Comparison of ENCODE assay signal across 14 mouse cellular contexts in the genomic region with DNA sequence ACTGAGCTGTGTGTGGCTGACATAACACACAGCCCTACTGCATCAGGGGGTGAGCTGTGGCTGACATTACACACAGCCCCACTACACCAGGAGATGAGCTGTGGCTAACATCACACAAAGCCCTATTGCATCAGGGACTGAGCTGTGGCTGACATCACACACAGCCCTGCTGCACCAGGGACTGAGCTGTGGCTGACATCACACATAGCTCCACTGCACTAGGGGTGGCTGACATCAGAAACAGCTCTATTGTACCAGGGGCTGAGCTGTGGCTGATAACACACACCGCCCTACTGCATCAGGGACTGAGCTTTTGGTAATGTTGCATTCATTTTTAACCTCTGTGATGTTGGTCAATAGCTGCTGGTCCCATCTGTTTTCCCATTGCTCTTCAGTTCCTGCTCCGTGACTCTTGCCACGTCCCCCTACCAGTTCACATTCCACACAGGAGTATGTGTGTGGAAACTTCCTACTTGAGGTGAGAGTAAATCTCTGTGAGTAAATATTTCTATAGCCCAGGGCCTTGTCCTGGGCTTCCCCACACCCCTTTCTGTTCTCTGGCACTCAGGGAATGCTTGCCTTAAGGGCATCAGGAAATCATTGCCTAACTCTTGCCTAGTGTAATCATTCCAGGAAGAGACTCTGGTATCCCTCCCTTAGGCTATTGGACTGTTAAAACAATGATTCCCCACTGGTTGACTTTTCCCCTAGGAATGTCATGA. TPM values are rescaled to one million over a fixed set of nuclear protein-coding genes. Genes with fewer than 3 reads are reported as not detected.
DNase-seq lines count a peak whose midpoint lies in the region; ATAC-seq lines count a peak whose summit lies in the region.
"Had no signal": no experiment of that assay in that cellular context is flagged by ENCODE, and none has a peak within 500 bp of the region (broad histone marks: within the 10 kb centered on the region; RNA-seq: fewer than 3 reads in every experiment).

No protein-coding gene starts in this region.

- 0 out of 2 replicates have a peak overlapping the region, but pooled peaks have one; percentile 2 for H3K27ac ChIP-seq in heart, embryonic 12.5 days (ENCODE audit: poor library complexity, severe bottlenecking)
- H3K27ac ChIP-seq: heart, embryonic 15.5 days; limb, embryonic 15.5 days had no signal

- WGBS in heart, embryonic 12.5 days, result 42% methylated on average over 3 of the region's 3 CpGs

- no peaks in the 10 kb centered on the region for H3K36me3 ChIP-seq in heart, embryonic 12.5 days
- H3K36me3 ChIP-seq: heart, embryonic 15.5 days; limb, embryonic 15.5 days had no signal

- H3K4me3 ChIP-seq in heart, embryonic 12.5 days, result no peak overlapping the region
- H3K4me3 ChIP-seq: heart, embryonic 15.5 days; limb, embryonic 15.5 days had no signal

- DNase-seq in heart, postnatal 25 days (ENCODE audit: low spot score), result no peak
- peak; percentile 54 to 68 for DNase-seq in lung, adult 18-20 months
- no peak for DNase-seq in lung, postnatal 14 days
- DNase-seq in lung, postnatal 4 days, result peak; percentile 21 to 41
- no peak for DNase-seq in gastrocnemius, postnatal 14 days
- DNase-seq: cerebellum, postnatal 10 days; forebrain, postnatal 0 days; right cerebral cortex, postnatal 4 days had no signal

- intact Hi-C loops in heart, postnatal 25 days (cut with DNase I), result no loop called here
- intact Hi-C loops in gastrocnemius, postnatal 14 days (cut with DNase I; ENCODE audit: low total_unique reads), result no loop called here

- ATAC-seq in heart, embryonic 12.5 days (ENCODE audit: insufficient number of reproducible peaks, low FRiP score), result peak; percentile 58
- ATAC-seq in granulocyte monocyte progenitor cell, adult 5-6 weeks (replicated peaks; ENCODE audit: poor library complexity, severe bottlenecking), result peak; percentile 22; the same call in 1 of the 2 replicates
- ATAC-seq in monocyte, adult 5-6 weeks (replicated peaks; ENCODE audit: insufficient number of reproducible peaks, low FRiP score, low TSS enrichment, poor library complexity, severe bottlenecking), result no peak
- ATAC-seq: forebrain, postnatal 0 days had no signal

- no peaks in the 10 kb centered on the region for H3K9me3 ChIP-seq in heart, embryonic 12.5 days (replicated peaks)
- H3K9me3 ChIP-seq: heart, embryonic 15.5 days; limb, embryonic 15.5 days had no signal

- H3K4me2 ChIP-seq in heart, embryonic 12.5 days, result no peak overlapping the region
- H3K4me2 ChIP-seq: heart, embryonic 15.5 days; limb, embryonic 15.5 days had no signal

- H3K27me3 ChIP-seq in heart, embryonic 12.5 days (replicated peaks), result no peaks in the 10 kb centered on the region
- H3K27me3 ChIP-seq: heart, embryonic 15.5 days; limb, embryonic 15.5 days had no signal

- no peak overlapping the region; the same call in 1 of the 2 replicates for H3K9ac ChIP-seq in heart, embryonic 12.5 days
- H3K9ac ChIP-seq: forebrain, postnatal 0 days; heart, embryonic 15.5 days; limb, embryonic 15.5 days had no signal

- peaks cover 24% of the 10 kb centered on the region for H3K4me1 ChIP-seq in heart, embryonic 12.5 days (replicated peaks)
- H3K4me1 ChIP-seq: heart, embryonic 15.5 days had no signal

RNA-seq across cellular contexts. Expression of gene Olfr9, which starts 8.4 kb away (rescaled TPM):
- not detected in 2 replicates for polyA plus RNA-seq in heart, embryonic 12.5 days (2016; fragmentation: Nextera tagmentation; extraction: Ambion mirVana)
- not detected for total RNA-seq in heart, postnatal 25 days (2021)
- not detected in 2 replicates for total RNA-seq in granulocyte monocyte progenitor cell, adult 5-6 weeks (2014; fragmentation: Nextera tagmentation)
- total RNA-seq in granulocyte monocyte progenitor cell, adult 5-6 weeks (2017), result not detected in 2 replicates
- total RNA-seq in gastrocnemius, postnatal 14 days (2021), result not detected
- total RNA-seq in monocyte, adult 5-6 weeks (2017), result not detected in 3 replicates
- total RNA-seq: forebrain, postnatal 0 days had no signal
- polyA plus RNA-seq: brain, embryonic 14.5 days; forebrain, postnatal 0 days; heart, embryonic 15.5 days; limb, embryonic 15.5 days had no signal

RNA-seq across cellular contexts. Expression of gene Mettl7b, which starts 20.0 kb away (rescaled TPM):
- polyA plus RNA-seq in heart, embryonic 12.5 days (2016; fragmentation: Nextera tagmentation; extraction: Ambion mirVana), result 0.15 TPM in 1 of 2 replicates, not detected in the other
- total RNA-seq in heart, postnatal 25 days (2021), result not detected
- not detected in 2 replicates for total RNA-seq in granulocyte monocyte progenitor cell, adult 5-6 weeks (2014; fragmentation: Nextera tagmentation)
- total RNA-seq in granulocyte monocyte progenitor cell, adult 5-6 weeks (2017), result not detected in 2 replicates
- under 1 TPM in 1 of 2 experiments, not detected in 1; 0.16 TPM for total RNA-seq in gastrocnemius, postnatal 14 days (2021)
- total RNA-seq in monocyte, adult 5-6 weeks (2017), result not detected in 3 replicates
- total RNA-seq: forebrain, postnatal 0 days had no signal
- polyA plus RNA-seq: forebrain, postnatal 0 days; heart, embryonic 15.5 days had no signal

RNA-seq across cellular contexts. Expression of gene Olfr763, which starts 29.8 kb away (rescaled TPM):
- not detected in 2 replicates for polyA plus RNA-seq in heart, embryonic 12.5 days (2016; fragmentation: Nextera tagmentation; extraction: Ambion mirVana)
- not detected for total RNA-seq in heart, postnatal 25 days (2021)
- total RNA-seq in granulocyte monocyte progenitor cell, adult 5-6 weeks (2014; fragmentation: Nextera tagmentation), result not detected in 2 replicates
- not detected in 2 replicates for total RNA-seq in granulocyte monocyte progenitor cell, adult 5-6 weeks (2017)
- not detected for total RNA-seq in gastrocnemius, postnatal 14 days (2021)
- total RNA-seq in monocyte, adult 5-6 weeks (2017), result not detected in 3 replicates
- total RNA-seq: forebrain, postnatal 0 days had no signal
- polyA plus RNA-seq: brain, embryonic 14.5 days; forebrain, postnatal 0 days; heart, embryonic 15.5 days; limb, embryonic 15.5 days had no signal

RNA-seq across cellular contexts. Expression of gene Itga7, which starts 47.2 kb away (rescaled TPM):
- polyA plus RNA-seq in heart, embryonic 12.5 days (2016; fragmentation: Nextera tagmentation; extraction: Ambion mirVana), result 1.4 and 1.5 TPM in 2 replicates
- total RNA-seq in heart, postnatal 25 days (2021), result 100 to 1,000 TPM; 165 to 176 TPM
- not detected in 2 replicates for total RNA-seq in granulocyte monocyte progenitor cell, adult 5-6 weeks (2014; fragmentation: Nextera tagmentation)
- not detected in 2 replicates for total RNA-seq in granulocyte monocyte progenitor cell, adult 5-6 weeks (2017)
- total RNA-seq in gastrocnemius, postnatal 14 days (2021), result 10 to 100 TPM; 88.7 to 94.7 TPM
- total RNA-seq in monocyte, adult 5-6 weeks (2017), result 0.19 to 0.53 TPM in 2 of 3 replicates, not detected in the other

RNA-seq across cellular contexts. Expression of gene Bloc1s1, which starts 57.0 kb away (rescaled TPM):
- 161 and 165 TPM in 2 replicates for polyA plus RNA-seq in heart, embryonic 12.5 days (2016; fragmentation: Nextera tagmentation; extraction: Ambion mirVana)
- total RNA-seq in heart, postnatal 25 days (2021), result 100 to 1,000 TPM; 183 to 185 TPM
- total RNA-seq in granulocyte monocyte progenitor cell, adult 5-6 weeks (2014; fragmentation: Nextera tagmentation), result 124 and 140 TPM in 2 replicates
- 71.3 and 86.4 TPM in 2 replicates for total RNA-seq in granulocyte monocyte progenitor cell, adult 5-6 weeks (2017)
- 100 to 1,000 TPM; 174 to 181 TPM for total RNA-seq in gastrocnemius, postnatal 14 days (2021)
- 110 to 127 TPM (median 111 TPM) in 3 replicates for total RNA-seq in monocyte, adult 5-6 weeks (2017)

Comparison
In these comparisons a context has a peak if more than half of its experiments do, and no peak if none do; other contexts are left out.
1. DNase-seq: peak in lung, adult 18-20 months (2 of 2) and lung, postnatal 4 days (2 of 2); none in heart, postnatal 25 days (single experiment), lung, postnatal 14 days (single experiment) and gastrocnemius, postnatal 14 days (single experiment).